Mouse (Mus musculus): ENCODE measurements around the gene Phc1.
"Not testable (repeated sequence)": the region's sequence is repeated elsewhere in the genome, so short reads cannot be mapped to it uniquely, and the experiment has no call there.

The Phc1 gene

GRCm38 (mm10) chr6:122340349-122341000 lies at the start of gene Phc1:
Phc1 (minus strand) TSS chr6:122340561.
- no peak for DNase-seq

GRCm38 (mm10) chr6:122389986-122390385 lies 49.6 kb upstream of the Phc1 start:
- DNase-seq = not testable (repeated sequence)

- not testable (repeated sequence) for DNase-seq
Measured at GRCm38 (mm10) chr6:122387177-122388028, 47.0 kb upstream of the Phc1 start.

GRCm38 (mm10) chr6:122385724-122386123 lies 45.4 kb upstream of the Phc1 start:
- DNase-seq = no peak

- DNase-seq = no peak
Measured at GRCm38 (mm10) chr6:122384886-122385285, 44.5 kb upstream of the Phc1 start.

GRCm38 (mm10) chr6:122383211-122383610 lies 42.9 kb upstream of the Phc1 start:
- no peak for DNase-seq

- DNase-seq = no peak
Measured at GRCm38 (mm10) chr6:122382046-122382445, 41.7 kb upstream of the Phc1 start.

- no peak for DNase-seq
Measured at GRCm38 (mm10) chr6:122368245-122368644, 27.9 kb upstream of the Phc1 start.

- DNase-seq = no peak
Measured at GRCm38 (mm10) chr6:122366976-122367375, 26.6 kb upstream of the Phc1 start.

- no peak for DNase-seq
Measured at GRCm38 (mm10) chr6:122366287-122366686, 25.9 kb upstream of the Phc1 start.

GRCm38 (mm10) chr6:122365706-122366105 lies 25.3 kb upstream of the Phc1 start:
- no peak for DNase-seq

- DNase-seq = no peak
Measured at GRCm38 (mm10) chr6:122357089-122357488, 16.7 kb upstream of the Phc1 start.

- no peak for DNase-seq
Measured at GRCm38 (mm10) chr6:122355909-122356308, 15.5 kb upstream of the Phc1 start.

GRCm38 (mm10) chr6:122347326-122347725 lies 7.0 kb upstream of the Phc1 start:
- DNase-seq = not testable (repeated sequence)

GRCm38 (mm10) chr6:122346399-122346798 lies 6.0 kb upstream of the Phc1 start:
- DNase-seq = no peak

- no peak for DNase-seq
Measured at GRCm38 (mm10) chr6:122345731-122346130, 5.4 kb upstream of the Phc1 start.

GRCm38 (mm10) chr6:122344386-122345116 lies 4.2 kb upstream of the Phc1 start:
- no peak for DNase-seq

- no peak for DNase-seq
Measured at GRCm38 (mm10) chr6:122343719-122344118, 3.4 kb upstream of the Phc1 start.

GRCm38 (mm10) chr6:122342125-122342524 lies 1.8 kb upstream of the Phc1 start:
- DNase-seq = no peak

GRCm38 (mm10) chr6:122341038-122341810 lies 863 bp upstream of the Phc1 start:
- no peak for DNase-seq

- DNase-seq = peak; percentile 71 to 81
Measured at GRCm38 (mm10) chr6:122339648-122340341, 566 bp downstream of the Phc1 start.

Data from cerebellum, postnatal 36 days (tissue).